Mouse (Mus musculus) spleen, adult 18-20 months (tissue): ENCODE data around the gene Mcts2.
"Not testable (repeated sequence)": the region's sequence is repeated elsewhere in the genome, so short reads cannot be mapped to it uniquely, and the experiment has no call there.

ENCODE experiments used
- DNase-seq, 2 experiments: peaks; one replicate each; pipeline ENCODE4 v3.0.0; 2022; ENCODE audit warnings: mixed read lengths in 2 of 2

Gene Mcts2

DNA sequence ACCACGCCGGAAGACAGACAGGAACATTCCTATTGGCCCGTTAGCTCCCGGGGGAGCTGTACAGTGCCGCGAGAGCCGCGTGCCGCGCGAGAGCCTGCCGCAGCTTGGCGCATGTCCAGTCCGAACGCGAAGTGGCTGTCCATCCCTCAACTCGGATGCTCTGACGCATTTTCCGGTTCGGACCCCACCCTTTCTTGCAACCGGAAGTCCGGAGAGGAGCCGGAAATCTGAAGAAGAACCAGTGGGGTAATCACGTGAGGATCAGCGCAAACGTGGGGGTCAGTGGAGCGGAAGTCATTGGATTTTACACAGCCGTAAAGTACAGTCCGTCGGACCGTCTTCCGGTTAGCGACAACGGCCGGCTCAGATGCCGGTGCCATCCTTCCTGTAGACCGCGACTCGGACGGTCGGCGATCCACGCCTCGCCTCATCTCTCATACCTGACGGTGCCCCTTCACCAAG is at the start of gene Mcts2:
Gene Mcts2 (plus strand): TSS at position 230 of the 462 bp plus-strand sequence.
- DNase-seq = peak in 1 of 2 experiments; percentile 32

DNA sequence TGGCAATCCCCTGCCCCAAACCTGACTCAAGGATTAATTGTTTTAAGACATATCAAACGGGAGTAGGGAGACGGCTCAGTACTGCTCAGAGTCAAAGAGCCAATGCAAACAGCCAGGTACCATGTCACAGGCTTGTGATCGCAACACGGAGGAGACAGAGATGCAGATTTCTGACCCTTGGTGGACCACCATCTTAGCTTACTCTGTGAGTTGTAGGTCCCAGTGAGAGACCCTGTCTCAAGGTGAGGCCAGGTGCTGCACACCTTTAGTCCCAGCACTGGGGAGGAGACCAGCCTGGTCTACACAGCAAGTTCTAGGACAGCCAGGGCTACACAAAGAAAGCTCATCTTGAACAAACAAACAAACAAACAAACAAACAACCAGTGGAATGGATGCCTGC is 49.5 kb upstream of the Mcts2 start:
- DNase-seq = no peak

DNA sequence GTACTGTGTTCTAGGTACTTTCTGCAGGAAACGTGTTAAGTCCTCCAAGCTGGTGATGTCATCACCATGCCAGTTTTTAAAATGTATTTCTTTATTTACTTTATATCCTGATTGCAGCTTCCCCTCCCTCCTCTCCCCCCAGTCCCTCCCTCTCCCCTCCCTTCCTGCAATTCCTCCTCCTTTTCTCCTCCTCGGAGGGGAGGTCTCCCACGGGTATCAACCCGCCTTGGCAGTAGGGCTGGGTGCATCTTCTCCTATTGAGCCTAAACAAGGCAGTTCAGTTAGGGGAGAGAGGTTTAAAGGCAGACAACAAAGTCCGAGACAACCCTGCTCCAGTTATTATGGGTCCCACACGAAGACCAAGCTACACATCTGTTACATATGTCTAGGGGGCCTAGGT is 48.0 kb upstream of the Mcts2 start:
- DNase-seq = no peak

DNA sequence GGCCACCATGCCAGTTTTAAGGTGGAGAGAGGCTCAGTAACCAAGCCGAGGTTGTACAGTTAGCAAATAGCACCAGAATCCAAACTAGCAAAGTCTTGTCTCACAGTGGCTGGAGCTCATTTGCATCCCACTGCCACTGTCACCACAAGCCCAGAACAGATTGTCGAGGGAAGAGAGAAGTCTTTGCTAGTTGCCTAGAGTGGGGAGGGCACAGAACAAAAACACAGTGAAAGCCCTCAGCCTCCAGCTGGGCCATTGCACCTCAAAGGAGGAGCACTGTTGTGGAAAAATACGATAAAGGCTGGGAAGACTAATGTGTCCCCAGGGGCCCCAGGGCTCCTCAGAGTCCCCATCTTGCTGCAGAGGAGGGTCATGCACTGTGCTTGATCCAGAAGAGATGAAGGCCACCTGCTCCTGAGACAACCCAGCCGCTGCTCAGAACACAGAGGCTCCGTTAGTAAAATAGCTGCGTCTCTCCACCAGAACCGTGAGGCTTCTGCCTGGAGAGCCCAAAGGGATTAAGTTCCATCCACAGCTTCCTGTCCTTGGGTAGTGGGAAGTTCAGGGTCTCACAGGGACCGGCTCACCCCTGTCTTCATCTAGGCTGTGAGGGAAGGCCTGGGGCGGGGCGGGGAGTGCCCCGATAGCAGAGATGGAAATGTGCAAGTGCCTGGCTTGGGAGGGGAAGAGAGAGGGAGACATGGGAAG is 47.3 kb upstream of the Mcts2 start:
- DNase-seq = no peak

DNA sequence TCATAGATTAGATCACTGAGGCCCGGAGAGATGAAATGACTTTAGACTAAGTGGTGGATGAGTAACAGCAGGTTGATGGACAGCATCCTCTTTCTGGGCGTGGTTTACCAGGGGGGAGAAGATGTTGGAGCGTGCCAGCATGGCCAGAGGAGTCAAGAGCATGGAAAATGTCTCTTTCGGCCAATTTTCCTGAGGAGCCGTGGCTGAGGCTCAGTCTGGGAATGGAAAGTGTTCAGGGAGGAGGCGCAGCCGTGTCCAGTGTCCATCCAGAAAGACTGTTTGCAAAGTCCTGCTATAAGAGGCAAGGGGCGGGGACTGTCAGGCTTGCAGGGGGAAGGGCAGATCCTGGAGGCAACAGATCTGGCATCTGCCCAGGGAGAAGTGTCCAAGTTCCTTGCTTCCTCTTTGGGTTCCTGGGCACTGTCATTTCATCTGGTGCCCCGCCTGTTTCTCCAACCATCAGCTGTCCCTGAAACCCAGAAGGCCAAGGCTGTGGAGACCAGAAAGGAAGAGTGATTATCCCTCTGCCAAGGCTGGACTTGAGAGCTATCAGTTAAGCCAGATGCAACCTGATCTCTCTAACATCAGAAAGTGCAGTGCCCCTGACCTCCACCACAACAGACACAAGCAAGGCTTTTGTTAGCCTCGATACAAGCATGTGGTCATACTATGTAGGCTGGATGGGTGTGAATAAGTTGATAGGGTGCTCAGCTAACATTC is 33.8 kb upstream of the Mcts2 start:
- peak in 1 of 2 experiments; percentile 22 for DNase-seq

DNA sequence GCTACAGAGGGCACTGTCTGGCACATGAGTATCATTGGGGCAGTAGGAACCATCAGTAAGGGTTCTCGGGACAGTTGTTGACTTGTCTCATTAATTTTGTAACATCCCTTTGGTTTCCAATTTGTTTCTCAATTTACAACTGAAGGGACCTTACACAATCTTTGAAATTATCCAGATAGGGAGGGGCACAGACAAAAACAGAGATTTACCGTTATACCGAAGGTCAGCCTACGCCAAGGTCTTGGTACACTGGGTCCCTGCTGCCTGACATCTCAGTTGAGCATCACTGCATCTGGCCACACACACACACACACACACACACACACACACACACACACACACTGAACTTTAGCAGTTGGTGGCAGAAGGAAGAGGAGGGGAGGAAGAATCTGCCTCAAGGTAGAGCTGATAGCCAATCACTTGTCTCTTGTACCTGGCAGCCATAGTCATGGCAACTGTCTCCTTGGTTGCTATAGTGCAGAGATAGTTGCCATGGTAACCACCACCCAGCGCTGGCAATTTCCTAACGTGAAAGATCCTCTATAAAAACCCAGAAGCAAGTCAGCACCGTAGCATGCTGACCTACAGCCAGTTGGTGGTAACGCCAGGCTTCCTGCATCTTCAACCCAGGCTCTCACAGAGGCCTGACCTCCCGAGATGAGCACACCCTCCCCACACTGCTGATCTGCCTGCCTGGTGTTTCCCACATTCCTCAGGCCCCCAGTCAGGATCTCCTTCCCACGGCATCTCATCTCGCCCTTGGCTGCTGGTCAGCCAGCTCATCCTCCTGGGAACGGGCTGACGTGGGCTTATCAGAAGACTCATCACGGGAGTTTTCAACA is 32.7 kb upstream of the Mcts2 start:
- no peak for DNase-seq

DNA sequence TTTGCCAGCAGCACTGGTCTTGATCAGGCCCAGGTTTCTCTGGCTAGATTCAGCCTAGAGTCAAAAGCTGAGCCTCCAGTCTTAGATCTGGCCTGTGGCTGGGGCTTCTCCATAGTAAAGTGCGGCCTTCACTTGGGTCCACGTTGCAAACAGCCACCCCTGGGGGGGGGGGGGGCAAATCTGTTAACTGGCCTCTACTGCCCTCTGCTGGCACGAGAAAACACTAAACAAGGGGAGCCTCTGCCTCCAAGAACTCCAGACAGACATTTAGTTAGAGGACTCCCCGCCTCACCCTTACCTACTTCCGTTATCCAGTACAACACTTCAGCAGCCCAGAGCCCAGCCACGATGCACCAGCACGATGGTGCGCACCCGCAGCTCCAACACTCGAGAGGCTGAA is 29.4 kb upstream of the Mcts2 start:
- DNase-seq = no peak

DNA sequence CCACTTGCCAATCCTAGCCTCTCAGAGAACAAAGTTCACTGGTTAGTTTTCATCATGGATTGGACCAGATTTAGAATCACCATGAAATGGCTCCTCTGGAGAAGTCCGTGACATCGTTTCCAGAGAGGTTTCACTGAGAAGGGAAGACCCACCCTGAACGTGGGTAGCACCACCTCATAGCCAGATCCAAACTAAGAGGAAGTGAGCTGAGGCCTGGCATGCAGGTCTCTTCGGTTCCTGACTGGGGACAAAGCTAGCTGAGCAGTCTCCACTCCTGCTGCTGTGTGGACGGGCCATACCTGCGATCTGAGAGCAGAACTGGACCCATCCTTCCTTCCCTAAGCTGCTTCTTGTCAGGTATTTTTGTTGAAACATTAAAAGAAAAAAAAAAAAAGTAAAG is 25.7 kb upstream of the Mcts2 start:
- no peak for DNase-seq

DNA sequence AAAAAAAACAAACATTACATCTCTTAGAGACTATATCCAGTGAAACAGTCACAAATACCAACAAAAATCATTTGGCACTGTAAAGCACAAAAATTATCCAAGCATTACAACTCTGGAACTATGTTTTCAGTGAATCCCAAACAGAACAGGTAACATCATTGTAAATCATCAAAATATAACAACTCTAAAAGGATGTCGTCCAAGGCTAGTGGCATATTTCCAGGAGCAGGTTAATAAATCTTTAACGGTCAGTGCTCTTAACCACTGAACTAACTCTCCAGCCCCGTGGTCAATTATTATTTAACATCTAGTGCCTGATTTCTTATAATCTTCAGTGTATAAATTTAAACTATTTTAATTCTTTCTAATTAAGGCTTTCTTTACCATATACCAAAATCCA is 20.6 kb upstream of the Mcts2 start:
- DNase-seq = not testable (repeated sequence)

DNA sequence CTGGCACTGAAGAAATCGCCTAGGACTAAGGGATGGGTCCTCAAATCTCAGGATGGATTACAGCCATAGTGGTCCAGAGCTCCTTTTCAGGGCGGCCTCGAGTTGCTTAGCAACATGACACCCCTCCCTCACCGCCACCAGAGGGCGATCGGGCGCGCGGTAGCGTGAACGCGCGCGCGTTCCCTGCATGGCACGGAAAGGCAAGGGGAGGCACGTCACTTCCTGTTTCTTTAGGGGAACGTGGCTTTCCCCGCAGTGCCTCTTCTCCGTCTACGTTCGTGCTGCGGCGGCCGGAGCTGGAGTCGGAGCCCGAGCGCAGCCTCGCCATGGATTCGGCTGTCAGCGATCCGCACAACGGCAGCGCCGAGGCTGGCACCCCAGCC is 17.6 kb upstream of the Mcts2 start, which contains the start of gene H13:
Gene H13 (plus strand): TSS at position 206 of the 383 bp plus-strand sequence.
- DNase-seq = peak; percentile 81 to 91

DNA sequence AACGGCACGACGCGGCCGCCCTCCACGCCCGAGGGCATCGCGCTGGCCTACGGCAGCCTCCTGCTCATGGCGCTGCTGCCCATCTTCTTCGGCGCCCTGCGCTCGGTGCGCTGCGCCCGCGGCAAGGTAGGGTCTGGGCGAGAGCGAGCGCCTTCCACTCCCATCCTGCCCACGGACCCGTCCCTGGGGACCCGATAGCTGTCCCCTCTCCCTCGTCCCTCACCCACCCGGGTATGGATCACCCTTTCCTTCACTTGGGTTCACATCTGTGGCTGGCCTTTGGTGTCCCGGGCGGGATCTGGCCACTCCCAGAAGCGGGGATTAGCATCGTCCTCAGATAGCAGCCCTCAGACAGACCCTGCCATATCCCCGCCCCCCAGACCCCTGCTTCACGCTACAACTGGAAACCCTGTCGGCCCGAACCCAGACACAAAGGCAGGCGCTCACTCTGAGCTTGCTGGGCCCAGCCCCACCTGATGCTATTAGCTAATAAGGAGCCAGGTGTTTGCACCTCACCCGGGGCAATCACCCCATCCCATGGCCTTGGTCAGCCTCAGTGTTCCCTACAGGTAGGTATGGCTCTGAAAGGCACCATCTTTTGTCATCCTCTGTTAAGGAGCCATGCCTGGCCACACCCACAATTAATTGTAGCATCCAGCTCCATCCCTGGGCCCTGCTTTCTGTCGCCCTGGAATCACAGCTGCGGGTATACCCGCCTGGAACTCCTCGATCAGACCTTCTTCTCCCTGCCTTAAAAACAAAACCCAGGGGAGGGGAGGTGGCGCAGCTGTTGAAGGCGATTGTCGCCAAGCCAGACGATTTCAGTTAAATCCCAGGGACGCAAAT is 17.0 kb upstream of the Mcts2 start:
- DNase-seq = no peak

DNA sequence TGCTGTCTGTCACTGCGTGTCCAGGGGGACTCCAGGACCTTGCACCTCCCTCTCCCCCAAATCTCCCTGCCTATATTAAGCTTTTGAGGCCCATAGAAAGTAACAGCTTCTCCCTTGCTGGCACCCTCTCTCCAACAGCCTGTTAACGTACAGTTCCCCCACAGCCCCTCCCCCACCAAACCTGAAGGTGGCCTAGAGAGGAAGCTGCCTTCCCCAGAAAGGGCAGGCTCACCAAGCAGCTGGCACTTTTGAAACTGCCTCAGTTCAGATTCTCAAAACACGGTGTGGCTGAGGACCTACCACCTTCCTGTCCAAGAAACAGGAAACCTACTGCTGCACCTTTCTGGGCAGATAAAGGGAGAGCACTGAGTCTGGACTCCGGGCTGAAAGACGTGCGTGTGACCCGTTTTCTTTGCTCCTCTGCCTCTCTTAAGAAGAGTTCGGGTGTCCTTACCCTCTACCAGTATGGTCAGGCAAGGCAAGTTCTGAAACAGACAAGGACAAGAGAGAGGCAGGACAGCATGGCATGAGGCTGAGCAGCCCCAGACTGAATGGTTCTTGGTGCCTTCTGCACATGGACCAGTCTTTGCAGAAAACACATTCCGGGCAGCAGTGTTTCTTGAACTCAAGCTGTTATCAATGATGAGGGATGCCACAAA is 15.7 kb upstream of the Mcts2 start:
- DNase-seq = peak; percentile 60 to 69

DNA sequence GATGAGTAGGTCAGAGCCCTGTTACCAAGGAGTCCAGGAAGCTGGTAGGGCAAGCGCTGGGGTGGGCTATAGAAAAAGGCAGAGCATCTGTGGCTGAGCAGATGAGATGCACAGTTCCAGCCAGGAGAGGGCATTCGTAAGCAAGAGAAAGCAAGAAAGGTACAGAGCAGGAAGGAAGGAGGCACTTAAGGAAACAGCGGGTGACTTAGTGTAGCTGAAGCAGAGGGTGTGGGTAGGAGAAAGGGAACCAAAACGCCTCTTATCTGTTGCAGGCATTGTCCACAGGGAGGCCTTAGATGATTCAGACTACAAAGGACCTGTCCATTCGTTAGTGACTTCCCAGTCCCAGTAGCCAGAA is 15.2 kb upstream of the Mcts2 start:
- DNase-seq = peak in 1 of 2 experiments; percentile 55

DNA sequence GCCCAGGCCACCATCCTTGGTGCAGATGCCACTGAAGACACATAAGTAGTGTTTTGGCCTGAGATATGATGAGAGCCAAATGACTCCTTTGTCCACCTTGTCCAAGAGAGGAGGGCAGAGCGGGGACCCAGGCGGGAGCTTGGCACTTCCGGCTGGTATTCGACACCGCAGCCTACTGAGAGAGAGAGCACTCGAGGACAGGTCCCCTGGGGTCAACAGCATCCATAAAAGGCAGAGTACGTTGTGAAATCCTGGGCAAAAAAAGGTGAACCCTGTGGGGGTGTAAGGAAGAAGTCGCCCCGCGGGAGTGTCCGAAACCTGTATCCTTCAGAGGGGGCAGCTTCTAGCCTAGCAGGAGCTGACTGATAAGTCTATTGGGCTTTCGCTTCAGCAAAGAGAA is 14.7 kb upstream of the Mcts2 start:
- DNase-seq = no peak

DNA sequence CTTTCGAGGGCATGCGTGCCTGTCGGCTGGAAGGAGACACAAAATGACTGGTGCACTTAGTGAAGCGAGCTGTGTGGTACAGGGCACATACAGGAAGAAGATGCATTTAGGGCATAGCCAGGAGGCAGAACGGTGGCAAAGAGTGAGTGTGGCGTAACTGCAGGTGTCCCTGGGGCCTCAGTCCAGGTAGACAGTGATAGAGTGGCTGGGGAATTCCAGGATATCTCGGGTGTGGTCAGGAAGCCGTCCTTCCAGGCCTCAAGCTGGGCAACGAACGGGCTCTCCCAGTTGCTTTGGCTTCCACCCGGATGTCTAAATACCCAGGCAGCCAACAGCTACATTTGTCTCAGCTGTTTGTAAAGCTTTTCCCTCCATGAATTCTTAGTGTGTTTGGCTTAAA is 12.7 kb upstream of the Mcts2 start:
- no peak for DNase-seq

DNA sequence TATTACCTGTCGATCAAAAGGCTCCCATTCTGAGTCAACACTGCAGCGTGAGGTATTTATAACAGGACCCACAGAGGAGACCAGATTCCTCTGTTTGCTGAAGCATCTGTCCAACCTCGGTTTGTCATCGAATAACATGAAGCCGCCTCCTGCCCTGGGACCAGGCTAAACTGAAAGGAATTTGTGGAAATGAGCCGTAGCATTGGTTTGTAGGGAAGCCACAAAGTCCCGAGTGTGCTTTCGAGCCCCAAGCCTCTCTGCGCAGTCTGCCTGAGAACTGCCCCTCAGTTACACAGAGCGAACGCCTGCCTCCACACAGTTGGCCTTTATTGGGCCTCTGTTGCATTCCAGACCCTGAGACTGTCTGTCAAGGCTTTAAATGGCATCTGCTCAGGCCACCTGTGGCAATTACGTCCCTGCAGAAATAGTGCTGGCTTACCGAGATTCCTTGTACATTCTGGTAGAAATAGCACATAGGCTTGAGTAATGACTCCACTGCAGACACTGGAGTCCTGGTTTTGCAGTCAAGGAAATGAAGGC is 11.5 kb upstream of the Mcts2 start:
- DNase-seq = no peak

DNA sequence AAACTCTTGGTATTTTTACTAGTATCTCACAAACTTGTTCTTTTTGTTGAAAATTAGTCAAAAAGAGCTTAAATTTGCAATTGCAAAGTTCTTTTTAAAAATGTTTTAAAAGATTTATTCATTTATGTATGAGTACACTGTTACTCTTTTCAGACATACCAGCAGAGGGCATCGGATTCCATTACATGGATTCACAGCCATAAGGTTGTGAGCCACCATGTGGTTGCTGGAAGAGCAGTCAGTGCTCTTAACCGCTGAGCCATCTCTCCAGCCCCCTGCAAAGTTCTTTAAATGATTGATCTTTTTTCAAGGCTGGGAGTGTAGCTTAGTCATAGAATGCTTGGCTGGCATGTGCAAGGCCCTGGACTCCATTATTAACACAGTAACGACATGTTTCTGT is 8.5 kb upstream of the Mcts2 start:
- DNase-seq = no peak

DNA sequence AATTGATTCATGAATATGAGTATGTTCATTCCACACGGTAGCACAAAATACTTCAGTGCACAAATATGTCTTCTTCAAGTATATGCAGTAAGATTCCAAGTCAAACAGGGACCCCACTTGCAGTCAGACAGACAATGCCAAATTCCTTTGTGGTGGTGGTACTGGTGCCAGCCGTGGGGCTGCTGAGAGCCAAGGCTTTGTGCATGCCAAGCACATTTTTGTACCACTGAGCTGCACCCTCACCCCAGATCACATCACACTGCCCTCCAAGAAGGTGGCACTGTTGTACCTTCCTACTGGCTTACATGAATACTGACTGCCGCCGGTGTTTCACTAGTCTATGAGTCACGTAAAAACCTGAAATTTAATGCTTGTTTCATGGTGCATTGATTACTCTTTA is 7.9 kb upstream of the Mcts2 start:
- DNase-seq = no peak

DNA sequence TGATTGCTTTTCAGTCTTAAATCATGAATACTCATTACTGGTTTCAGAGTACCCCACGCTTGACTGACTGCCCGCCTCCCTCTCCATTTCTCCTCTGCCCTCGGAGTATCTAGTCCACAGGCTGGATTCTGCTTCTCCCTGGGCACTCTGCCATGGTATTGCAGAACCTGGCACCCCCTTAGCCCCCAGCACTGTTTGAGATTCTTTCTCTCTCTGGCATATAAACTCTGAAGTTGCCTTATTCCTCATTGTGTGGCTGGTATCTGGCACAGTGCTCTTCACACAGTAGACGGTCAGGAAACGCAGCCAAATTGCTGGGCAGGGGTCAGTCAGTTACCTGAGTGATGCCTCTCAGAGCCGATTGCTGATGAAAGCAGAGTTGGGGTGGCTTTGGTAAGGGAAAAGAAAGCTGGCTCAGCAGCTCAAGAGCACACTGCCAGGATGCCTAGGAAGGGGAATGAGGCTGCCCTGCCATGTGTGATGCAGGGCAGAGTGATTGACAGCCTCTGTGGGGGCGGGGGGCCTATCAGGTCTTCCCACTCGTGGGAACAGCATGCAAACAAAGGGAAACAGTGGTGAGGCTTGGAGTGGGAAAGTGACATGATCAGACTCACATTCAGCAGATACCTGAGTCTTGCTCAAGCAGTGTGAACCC is 7.0 kb upstream of the Mcts2 start:
- no peak for DNase-seq

DNA sequence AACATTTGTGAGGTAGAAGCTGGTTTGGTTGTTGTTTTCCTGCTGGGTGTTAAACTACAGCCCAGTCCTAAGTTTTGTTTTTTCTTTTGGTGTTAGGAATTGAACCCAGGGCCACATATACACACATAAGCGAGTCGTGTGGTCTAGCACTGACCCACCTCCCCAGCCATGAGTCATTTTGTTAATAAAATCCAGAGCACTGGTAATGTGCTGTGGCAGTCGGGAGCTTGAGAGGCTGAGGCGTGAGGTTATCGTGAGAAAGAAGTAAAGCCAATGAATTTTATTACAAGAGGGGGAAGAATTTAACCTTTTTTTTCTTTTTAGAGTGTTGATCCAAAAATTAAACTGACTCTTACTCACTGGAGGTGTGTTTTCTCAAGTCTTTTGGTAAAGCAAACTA is 3.7 kb upstream of the Mcts2 start:
- DNase-seq = no peak

DNA sequence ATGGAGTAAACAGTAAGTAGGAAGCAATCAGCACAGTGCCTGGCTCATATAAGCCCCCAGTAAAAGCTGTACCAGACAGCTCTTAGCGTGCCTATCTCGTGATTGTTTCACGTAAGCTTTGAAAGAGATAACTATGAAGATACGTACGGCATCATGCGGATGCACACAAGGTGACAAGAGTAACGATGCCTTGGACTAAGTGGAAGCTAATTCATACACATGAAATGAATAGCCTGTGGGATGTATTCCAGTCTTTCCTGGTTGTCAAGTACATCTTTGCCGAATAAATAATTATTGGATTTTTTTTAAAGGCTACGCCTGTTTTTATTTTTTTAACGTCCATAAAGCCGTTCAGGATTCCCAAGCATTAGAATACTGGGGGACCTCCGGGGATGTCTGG is 436 bp upstream of the Mcts2 start:
- no peak for DNase-seq
